Mouse (Mus musculus): ENCODE results near the gene Wnt9a.

GRCm38 (mm10) chr11:59364007-59364406 is 57.3 kb downstream of the Wnt9a start:
- TF ChIP-seq POLR2A (IDR thresholded peaks at IDR 0.05; ENCODE audit: insufficient read depth, low read depth, low read length) (no peak), CTCF (IDR thresholded peaks at IDR 0.05; ENCODE audit: insufficient read depth, low read depth, low read length) (no peak)
